Mouse (Mus musculus) T-helper 2 cell (primary cell): Measurements from ENCODE around the gene Nfia.

Source experiments
- in situ Hi-C: fragments of 300-600 bp; cut with MboI, MseI; formaldehyde crosslinking; loops from one replicate; pipeline ENCODE4 v1.15.1; 2025; ENCODE audit warnings: high pct_unique_total_duplicates

Nfia gene

GRCm38 (mm10) chr4:98056396-98057020 lies 284.0 kb downstream of the Nfia start:
- in situ Hi-C loops: loop anchor here (10.0 kb wide), 1 partner anchor 752 kb away; no protein-coding TSS in a partner anchor

DNA sequence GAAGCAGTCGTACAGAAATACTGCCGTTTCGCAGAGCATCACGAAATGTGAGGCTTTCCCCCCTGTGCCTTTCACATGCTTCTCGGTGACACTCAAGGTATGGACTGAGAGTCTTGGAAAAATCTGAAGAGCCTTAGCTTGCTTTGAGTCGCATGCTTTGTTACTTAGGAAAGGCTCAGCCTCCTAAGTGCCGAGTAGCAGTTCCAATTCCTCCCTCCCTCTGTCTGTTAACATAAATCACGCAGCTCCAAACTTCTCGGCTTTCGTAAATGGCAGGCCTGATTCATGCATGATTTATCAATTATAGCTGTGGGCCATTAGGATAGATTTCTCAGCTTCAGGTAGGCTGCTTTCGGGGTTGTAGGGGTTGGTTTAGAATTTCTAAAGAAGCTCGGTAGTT lies 284.7 kb downstream of the Nfia start:
- in situ Hi-C loops: loop anchor here (10.0 kb wide), 1 partner anchor 752 kb away; no protein-coding TSS in a partner anchor

DNA sequence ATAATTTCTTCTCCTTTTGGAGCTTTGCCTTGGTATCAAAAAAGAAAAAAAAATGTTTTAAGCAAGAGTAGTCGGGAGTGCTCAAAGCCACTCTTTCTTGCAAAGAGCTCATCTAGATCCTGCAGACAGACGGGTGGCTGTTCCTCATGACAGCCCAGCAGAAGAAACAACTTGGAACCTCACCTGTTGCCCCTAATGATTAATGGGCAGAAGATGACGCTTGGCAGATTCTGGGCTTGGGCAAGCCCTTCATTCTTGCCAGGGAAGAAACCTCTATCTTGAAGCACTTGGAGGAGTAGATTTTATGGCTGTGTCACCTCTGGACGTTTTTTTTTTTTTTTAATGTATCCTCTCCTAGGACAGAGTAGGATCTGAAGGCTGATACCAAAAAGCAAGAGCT lies 285.2 kb downstream of the Nfia start:
- in situ Hi-C loops: loop anchor here (10.0 kb wide), 1 partner anchor 753 kb away; no protein-coding TSS in a partner anchor

DNA sequence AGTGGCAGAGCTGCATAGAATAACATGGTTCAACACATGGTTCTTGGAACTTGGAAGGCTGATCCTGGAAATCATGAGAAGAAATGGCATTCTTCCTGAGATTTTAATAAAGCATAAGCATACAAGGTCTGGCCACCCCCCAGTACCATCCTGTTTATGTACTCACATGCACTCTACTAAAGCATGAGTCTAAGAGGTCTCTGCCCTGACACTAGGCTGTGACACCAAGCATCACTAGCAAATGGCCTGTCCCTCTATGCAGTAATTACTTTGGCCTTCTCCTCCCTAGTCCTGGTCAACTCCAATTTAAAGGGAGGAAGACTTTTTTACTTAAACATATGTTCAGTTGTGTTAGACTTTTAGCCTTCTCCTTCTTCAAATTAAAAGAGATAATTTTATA lies 285.6 kb downstream of the Nfia start:
- in situ Hi-C loops: loop anchor here (10.0 kb wide), 1 partner anchor 753 kb away; no protein-coding TSS in a partner anchor

DNA sequence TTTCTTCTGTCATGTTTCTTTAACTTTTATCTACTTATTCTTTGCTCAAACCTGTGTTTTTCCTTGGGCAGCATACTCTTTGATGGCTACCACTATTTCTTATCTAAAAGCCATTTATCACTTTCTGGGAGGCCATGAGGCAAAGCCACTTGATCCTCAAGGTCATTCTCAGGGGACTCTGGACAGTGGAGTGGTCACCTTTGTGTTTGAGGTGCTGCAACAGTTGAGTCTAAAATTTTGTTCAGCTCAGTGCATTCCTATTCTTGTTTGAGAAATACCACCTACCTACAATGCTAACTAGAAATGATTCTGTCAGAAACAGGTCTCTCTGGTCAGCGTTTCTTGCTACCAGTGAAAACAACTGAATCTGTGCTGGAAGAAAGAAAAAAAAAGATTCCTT lies 288.1 kb downstream of the Nfia start:
- in situ Hi-C loops: no loop called here

DNA sequence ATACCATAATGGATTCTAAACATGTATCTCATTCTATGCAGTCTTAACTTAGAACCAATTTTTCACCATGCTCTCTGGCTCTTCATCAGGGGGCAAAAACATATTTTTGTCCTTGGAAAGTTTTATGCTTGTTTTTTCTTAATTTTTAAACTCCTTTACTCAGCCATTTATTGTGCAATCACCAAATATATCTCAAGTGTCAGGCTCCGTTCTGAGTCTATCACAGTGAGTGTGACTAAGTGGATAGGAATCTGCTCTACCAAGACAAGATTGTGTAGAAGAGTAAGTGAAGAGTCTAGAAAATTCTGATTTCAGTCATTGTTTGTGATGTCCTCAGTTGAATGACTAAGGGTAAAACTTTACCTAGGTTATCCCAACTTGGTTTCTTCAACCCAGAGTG lies 288.6 kb downstream of the Nfia start:
- in situ Hi-C loops: no loop called here

DNA sequence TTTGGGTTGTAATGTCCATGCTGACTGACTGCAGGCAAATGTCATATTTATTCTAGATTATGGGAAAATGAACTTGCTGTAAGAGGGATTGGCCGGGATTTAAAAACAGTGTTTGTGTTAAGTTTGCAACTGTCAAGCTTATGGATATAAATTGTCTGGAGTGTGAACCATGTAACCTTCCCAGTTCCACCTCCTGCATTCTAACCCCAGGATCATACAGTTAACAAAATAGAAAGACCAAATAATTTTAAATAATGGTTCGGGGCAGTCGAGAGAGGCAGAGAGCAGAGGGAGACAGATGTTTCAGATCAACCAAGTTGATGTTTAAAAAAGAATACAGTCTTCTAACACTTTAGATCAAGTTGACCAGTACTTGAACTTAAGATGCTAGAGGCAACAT lies 290.7 kb downstream of the Nfia start:
- in situ Hi-C loops: no loop called here

DNA sequence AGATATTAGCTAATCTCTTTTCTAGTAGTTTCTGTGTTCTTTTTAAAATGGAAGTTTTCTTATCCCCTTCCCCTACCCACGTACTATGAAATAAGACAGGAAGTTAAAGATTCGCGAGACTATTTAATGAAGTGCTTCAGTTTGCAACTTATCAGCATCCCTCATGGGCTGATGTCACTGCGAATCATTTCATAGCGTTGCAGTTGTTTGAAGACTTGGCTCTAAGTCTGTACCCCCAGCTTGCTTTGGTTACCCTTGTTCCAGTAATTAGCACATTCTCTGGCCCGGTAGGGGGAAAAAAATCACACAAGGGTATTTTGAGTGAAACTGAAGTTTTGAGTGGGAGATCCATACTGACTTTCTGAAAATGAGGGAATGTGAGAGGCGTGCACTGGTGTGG lies 303.6 kb downstream of the Nfia start:
- in situ Hi-C loops: no loop called here

- in situ Hi-C loops: no loop called here
These were observed 304.1 kb downstream of the Nfia start for GRCm38 (mm10) chr4:98076624-98077023.

DNA sequence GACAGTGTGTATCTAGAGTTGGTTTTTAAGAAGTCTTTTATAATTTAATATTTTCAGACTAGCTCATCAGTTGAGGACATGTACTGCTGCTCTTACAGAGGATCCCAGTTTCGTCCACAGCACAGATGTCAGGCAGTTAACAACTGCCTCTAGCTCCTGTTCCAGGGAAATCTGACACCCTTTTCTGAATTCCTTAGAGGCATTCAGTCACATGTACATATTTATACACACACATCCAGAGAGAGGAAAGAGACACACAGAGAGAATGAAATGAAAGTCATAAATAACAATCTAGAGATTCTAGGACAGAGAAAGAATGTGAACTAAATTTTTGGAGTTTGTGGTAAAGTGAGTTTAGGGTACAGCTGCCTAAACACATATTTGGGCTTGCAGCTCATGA lies 308.1 kb downstream of the Nfia start:
- in situ Hi-C loops: no loop called here

DNA sequence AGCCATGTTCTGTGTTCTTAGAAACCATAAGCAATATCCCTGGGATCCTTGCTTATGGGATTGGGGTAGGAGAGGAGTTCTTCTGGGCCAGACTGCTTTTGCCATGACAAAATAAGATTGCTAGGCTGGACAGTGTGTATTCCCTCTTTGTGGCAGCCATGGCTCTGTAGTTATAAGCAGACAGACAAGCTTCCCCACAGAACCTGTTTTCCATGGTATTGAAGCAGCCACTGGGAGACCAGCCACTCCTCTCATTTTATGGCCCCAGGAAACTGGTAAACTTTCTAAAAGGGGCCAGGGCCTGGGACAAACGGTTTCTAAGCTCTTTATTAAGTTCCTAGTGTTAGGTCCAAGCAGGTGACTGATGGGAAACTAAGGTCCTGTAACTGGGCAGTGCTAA lies 309.4 kb downstream of the Nfia start:
- in situ Hi-C loops: no loop called here

DNA sequence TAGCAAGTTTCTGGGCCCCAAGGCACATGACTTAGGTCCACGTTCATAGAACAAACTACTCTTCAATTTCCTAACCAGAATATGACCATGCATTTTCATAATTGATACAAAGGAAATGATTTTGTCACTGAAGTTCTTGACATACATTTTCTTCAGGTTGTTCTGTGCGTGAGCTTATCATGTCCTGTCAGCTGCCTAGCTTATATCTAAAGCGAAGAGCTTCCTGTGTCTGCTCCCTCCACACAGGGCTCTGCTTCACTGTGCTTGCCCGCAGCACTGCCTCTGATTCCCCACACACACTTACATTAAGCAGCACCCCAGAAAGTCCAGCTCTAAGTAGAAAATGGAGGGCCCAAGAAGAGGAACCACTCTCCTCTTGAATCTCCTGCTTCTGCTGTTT lies 310.0 kb downstream of the Nfia start:
- in situ Hi-C loops: no loop called here

GRCm38 (mm10) chr4:98085060-98085459 lies 312.5 kb downstream of the Nfia start:
- in situ Hi-C loops: no loop called here

DNA sequence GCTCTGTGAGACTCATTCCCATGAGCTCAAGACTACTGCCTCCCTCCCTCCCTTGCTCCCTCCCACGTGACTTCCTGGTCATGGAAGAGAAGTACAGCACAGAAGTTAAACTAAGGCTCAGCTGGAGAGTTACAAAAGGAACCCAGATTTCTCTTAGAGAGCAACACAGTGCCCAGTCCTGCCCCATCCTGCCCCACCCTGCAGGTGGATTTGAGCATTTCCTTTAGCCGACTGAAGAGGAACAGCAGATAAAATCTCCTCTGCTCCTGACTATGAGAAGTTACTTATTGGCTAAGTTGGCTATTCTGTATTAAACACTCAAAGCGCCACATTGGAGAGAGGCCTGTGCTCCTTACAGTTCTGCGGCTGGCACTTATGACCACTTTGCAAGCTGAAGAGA lies 314.4 kb downstream of the Nfia start:
- in situ Hi-C loops: no loop called here

GRCm38 (mm10) chr4:98089985-98090384 lies 317.5 kb downstream of the Nfia start:
- in situ Hi-C loops: no loop called here

- in situ Hi-C loops: no loop called here
These were observed 318.1 kb downstream of the Nfia start for GRCm38 (mm10) chr4:98090586-98090985.

- in situ Hi-C loops: no loop called here
These were observed 318.9 kb downstream of the Nfia start for GRCm38 (mm10) chr4:98091368-98091827.

GRCm38 (mm10) chr4:98091901-98092472 lies 319.5 kb downstream of the Nfia start:
- in situ Hi-C loops: no loop called here

- in situ Hi-C loops: no loop called here
These were observed 321.7 kb downstream of the Nfia start for GRCm38 (mm10) chr4:98094112-98094805.

DNA sequence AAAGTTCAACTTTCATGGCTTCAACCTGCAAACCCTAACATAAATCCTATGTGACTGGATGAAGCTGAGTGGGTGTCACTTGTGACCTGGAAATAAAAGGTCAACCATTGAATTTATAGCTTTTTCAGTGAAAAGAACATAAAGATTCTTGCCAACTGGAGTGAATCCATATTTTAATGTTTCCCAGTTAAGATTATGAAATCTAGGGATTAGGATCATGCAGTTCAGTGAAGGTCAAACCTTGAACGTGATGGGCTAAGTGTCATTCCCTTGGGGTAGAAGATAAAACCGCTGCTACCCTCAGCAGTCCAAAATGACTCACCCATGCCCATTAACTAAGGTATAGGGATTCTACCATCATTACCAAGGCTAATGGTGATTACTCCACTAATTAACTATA lies 322.5 kb downstream of the Nfia start:
- in situ Hi-C loops: no loop called here

- in situ Hi-C loops: no loop called here
These were observed 324.6 kb downstream of the Nfia start for GRCm38 (mm10) chr4:98097013-98097566.

DNA sequence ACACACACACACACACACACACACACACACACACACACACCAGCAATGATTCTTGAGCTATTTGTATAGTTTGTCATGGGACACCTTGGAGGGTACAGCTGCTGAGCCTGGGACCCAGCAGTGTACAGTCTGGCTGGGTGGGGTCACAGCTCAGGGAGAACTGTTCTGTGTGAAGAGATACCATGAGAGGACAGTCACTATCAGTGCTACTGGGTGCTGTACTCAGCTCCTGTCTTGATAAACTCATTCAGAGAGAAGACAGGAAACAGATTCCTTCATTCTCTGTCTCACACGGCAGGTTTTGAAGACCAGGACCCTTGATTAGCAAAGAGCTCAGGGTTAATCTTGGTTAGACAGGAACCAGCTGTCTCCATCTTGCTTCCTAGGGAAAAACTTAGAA lies 326.1 kb downstream of the Nfia start:
- in situ Hi-C loops: no loop called here

GRCm38 (mm10) chr4:98099433-98099832 lies 326.9 kb downstream of the Nfia start:
- in situ Hi-C loops: no loop called here
